Mouse (Mus musculus) right cerebral cortex, postnatal 14 days (tissue): ENCODE measurements at regions not wholly inside any gene's neighbourhood (a gene's known extent, or its start where the extent isn't known, plus 50 kb on each side); places are given as distances from the start of the nearest gene placed in this dataset.
A peak's percentile ranks its signal among the peaks of the same experiment; 100 is the strongest.

Experiments used
- DNase-seq: peaks from one replicate; pipeline ENCODE4 v3.0.0; 2022

DNA sequence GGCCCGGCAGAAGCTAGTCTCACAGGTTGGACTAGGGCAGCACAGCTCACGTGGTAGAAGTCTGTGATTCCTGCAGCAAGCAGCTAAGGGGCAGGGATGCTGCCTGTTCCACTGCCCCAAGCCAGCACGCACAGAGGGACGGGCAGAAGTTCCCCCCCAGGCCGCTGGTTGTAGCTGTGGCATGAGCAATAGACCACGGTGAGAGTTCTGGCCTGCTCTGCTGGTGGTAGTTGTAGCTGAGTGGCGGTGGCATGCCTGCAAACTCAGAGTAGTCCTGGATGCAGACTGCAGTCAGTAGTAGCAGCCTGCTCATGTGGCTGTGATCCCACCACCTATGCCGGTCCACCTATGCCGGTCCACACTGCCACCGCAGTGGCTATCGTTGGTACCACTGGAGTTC, 71.5 kb upstream of the Rpl39l start:
- DNase-seq, result no peak

DNA sequence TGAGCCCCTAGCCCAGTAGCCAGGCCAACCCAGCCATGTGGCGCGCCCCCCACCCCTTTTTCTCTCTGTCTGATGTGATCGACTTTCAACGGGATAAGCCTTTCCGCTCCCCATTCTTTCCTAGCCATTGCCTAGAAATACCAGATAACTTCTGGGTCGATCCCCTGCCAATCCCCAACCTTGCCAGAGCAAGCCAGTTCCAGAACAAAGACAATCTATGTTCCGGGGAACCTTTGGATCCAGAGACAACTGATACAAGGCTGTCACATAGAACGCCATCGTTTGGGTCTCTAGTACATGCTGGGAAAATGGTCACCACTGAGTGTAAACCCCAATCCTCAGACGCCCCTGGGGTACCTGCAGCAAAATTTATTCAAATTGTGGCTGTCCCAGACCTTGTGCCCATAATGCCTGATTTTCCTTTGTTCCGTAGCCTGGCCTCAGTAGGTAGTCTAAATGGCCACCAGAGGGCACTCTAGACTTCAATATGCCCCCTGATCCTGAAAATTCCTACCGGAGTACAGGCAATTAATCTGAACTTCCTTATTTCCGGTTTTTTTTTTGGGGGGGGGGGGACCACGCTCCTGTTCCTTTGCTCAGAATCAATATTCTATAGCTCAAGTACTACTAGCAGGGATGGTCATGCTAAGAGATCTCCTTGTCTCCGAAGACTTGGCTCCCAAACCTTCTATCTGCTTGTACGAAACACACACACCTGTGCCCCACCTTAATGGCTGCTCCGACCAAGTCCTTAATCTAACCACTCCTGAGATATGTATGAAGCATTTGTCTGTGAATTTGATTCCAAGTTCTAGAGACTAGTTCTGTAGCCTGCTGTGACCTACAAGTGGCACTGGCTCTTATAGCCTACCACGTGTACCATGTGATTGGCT, 81.3 kb upstream of the Rpl39l start:
- peak; percentile 26 for DNase-seq

DNA sequence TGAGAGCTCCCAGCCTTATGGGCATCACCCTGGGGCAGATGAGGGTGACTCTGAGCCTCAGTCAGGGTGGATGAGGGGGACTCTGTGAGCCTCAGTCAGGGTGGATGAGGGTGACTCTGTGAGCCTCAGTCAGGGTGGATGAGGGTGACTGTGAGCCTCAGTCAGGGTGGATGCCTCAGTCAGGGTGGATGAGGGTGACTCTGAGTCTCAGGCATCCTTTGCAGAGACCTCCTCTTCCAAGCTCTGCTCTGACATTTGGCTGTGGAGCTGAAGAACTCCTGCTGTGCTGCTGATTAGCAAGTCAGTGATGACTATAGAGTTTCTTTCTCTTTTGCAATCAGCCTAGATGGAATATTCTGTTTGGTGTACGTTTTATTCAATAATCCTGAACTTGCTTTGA, 83.7 kb upstream of the Rpl39l start:
- no peak for DNase-seq

DNA sequence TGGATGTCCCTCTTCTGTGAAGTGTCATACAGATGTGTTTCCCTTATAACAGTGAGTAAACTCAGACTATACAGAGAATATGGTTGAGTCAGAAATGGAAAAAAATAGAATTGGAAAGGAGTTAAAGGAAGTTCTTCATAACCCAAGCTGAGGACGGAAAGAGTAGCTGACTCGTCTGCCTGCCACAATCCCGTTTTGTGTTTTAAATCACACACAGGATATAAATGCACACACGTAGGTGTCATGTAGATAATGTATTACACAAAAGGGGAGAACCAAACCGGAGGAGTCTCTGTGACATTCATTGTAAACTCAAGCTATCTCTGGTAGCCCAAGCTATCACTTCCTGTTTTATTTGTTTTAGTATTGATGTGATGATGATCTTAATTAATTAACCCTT, 84.6 kb upstream of the Rpl39l start:
- no peak for DNase-seq

DNA sequence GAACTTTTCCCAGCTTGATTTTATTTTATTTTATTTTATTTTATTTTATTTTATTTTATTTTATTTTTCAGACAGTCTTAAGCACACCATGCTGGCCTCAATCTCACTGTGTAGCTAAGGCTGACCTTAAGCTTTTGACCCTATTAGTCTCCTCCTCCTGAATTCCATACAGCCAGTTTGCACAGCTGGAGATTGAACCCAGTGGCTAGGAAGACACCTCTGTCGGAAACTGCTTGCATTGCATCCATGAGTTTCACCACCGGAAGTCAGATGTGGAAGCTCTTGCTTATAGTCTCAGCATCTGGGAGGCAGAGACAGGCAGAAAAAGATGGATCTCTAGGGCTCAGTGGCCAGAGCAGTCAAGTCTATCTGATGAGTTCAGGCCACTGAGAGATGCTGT, 86.4 kb upstream of the Grin2a start:
- no peak for DNase-seq

DNA sequence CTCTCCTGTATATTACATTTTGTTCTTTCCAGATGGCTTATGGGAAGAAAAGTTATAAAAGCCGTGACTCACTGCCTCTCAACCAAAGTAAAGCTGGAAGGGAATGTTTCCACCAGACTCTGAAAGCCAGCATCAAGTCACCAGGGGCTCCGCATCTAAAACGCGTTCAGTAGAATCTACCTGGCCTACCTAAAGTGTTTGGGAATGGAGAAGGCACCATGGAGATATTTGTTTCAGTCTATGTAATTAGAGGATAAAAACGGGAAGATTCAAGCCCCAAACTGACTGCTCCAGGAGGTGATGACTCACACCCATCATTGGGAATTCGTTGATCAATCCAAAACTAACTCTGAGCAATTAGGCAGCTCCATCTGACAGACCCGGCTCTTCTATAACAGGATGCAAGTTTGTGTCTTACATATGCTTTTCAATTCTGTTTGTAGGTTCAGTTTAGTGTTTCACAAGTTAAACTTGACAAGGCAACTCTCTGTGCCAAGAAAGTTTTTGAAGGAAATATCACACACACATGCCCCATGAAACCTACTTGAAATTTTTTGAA, 84.8 kb upstream of the Grin2a start:
- DNase-seq, result no peak

DNA sequence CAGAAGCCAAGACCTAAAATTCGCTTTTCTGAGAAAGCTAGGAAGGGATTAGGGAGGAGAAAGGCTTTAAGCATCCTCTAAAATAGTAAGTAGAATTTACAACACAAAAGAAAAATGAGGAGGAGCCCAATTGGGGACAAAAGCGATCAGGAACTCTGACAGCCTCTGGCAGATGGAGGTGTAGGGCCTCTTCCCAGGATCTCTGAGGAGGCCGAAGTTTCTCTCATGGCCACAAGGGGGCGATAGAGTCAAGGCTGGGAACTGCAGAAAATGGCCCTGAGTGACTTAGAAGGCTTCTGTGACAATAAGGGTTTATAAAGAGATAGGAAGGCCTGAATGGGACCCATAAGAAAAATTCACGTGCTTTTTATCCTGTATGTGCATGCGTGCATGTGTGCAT, 77.8 kb upstream of the Grin2a start:
- DNase-seq, result peak; percentile 54

DNA sequence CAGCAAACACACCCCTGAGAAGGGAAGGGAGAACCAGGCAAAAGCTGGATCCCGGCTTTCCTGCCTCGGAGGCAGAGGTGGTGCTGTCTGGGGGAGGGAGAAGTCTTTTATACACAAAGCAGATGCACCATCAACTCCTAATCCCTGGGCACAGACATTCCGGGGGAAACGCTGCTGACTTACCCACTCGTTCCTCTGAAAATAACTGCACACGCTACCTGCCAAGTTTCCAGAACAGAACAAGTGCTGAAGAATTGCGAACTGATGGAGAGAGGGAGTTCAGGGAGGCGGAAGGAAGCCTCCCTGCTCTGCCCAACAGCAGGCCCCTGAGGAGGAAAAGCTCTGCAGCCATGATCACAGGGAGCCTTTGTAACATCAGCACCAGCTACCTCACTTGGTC, 68.1 kb upstream of the Grin2a start:
- DNase-seq, result peak; percentile 33

DNA sequence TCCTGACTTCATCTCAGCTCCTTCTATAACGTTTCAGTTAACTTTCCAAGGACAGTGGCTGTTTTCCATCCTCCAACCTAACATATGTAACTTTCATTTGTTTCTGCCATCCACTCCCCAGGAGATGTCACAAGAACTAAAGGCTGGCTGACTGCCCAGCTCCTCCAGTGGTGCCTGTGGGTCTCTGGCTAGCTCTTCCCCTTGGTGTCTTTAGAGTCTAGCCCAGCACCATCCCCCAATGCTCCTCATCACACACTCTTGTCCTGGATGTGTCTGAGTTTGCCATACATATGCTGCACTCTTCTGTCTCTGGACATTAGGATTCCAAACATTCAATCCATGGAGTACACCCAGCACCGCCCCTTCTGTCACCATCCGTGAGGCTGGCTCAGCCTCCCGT, 62.7 kb upstream of the Grin2a start:
- DNase-seq, result no peak
